Mouse (Mus musculus) intestine, postnatal 0 days (tissue): ENCODE results near the gene Olfr311. TPM values are rescaled to one million over a fixed set of nuclear protein-coding genes. Genes with fewer than 3 reads are reported as not detected.
A peak's percentile ranks its signal among the peaks of the same experiment; 100 is the strongest.

ENCODE experiments used
- ATAC-seq: fragments of 200-750 bp; cut with Nextera tagmentation; 2 replicates; pipeline ENCODE4 v1.8.0; 2017; ENCODE audit warnings: mild to moderate bottlenecking, moderate TSS enrichment, moderate library complexity
- H3K27ac ChIP-seq: fragments of 300-500 bp; sonication (generic); 2 replicates; pipeline ENCODE4 v1.5.1; 2014; ENCODE audit warnings: mild to moderate bottlenecking, low read depth, low read length, moderate library complexity
- H3K27me3 ChIP-seq: fragments of 300-500 bp; sonication (generic); replicated peaks from 2 replicates; pipeline ENCODE4 v1.6.1; 2014; ENCODE audit warnings: low read length, mixed read lengths; ENCODE audit not compliant: control insufficient read depth, insufficient read depth
- H3K36me3 ChIP-seq: fragments of 300-500 bp; sonication (generic); 2 replicates; pipeline ENCODE4 v1.6.1; 2014; ENCODE audit warnings: mild to moderate bottlenecking, moderate library complexity; ENCODE audit not compliant: control insufficient read depth, insufficient read depth
- H3K4me1 ChIP-seq: fragments of 300-500 bp; sonication (generic); replicated peaks from 2 replicates; pipeline ENCODE4 v1.6.1; 2014; ENCODE audit warnings: antibody characterized with exemption, low read length, mixed read lengths; ENCODE audit not compliant: control insufficient read depth, insufficient read depth
- H3K4me2 ChIP-seq: fragments of 300-500 bp; sonication (generic); replicated peaks from 2 replicates; pipeline ENCODE4 v1.6.1; 2014; ENCODE audit warnings: low read depth, mild to moderate bottlenecking, moderate library complexity
- H3K4me3 ChIP-seq: fragments of 300-500 bp; sonication (generic); 2 replicates; pipeline ENCODE4 v1.5.1; 2014; ENCODE audit warnings: low read depth, low read length
- H3K9ac ChIP-seq: fragments of 300-500 bp; sonication (generic); 2 replicates; pipeline ENCODE4 v1.6.1; 2014; ENCODE audit warnings: mild to moderate bottlenecking, low read depth, low read length
- H3K9me3 ChIP-seq: fragments of 300-500 bp; sonication (generic); 2 replicates; pipeline ENCODE4 v1.6.1; 2016; ENCODE audit warnings: mixed run types; ENCODE audit not compliant: control insufficient read depth
- CTCF ChIP-seq: sonication (generic); IDR thresholded peaks from 2 replicates; pipeline ENCODE4 v1.5.1; 2016; ENCODE audit warnings: low read depth, mild to moderate bottlenecking, control low read depth, antibody characterized with exemption, moderate library complexity
- WGBS: fragments of 180-500 bp; shearing (Covaris S2); extraction: QIAGEN DNeasy Blood & Tissue Kit; methylation state at CpG from one replicate; pipeline ENCODE4 v1.1.7; 2014; 5-methylcytosine and 5-hydroxymethylcytosine counted together
- polyA plus RNA-seq: library from polyadenylated mRNA; unstranded; fragments of >200 nt; fragmentation: Nextera tagmentation; extraction: Ambion mirVana; gene quantifications from 2 replicates; pipeline ENCODE4 v1.2.1, GENCODE M21; 2015

Gene Olfr311
- polyA plus RNA-seq, 1 experiment from 2014 or later, result not detected

- Histone ChIP-seq H3K4me1 (no peaks in the 10 kb centered on the region; the same call in 1 of the 2 replicates), H3K9ac (peak within 1 kb of the TSS; percentile 62), H3K9me3 (no peaks in the 10 kb centered on the region), H3K27ac (peak within 1 kb of the TSS; percentile 70), H3K36me3 (no peaks in the 10 kb centered on the region), H3K4me3 (peak within 1 kb of the TSS; percentile 71), H3K27me3 (no peaks in the 10 kb centered on the region), H3K4me2 (peak within 1 kb of the TSS; percentile 77)
- ATAC-seq, result peak; percentile 90
- 2% methylated on average over 37 of the region's 37 CpGs for WGBS
- TF ChIP-seq CTCF, result peak; percentile 41; the same call in 1 of the 2 replicates
Observed at GRCm38 (mm10) chr11:58867039-58867953, 28.2 kb downstream of the Olfr311 start, which contains the start of gene 2810021J22Rik. TSS of gene 2810021J22Rik (plus strand) at chr11:58867216.

GRCm38 (mm10) chr11:58867954-58868330, 28.9 kb downstream of the Olfr311 start:
- Histone ChIP-seq H3K36me3 (no peaks in the 10 kb centered on the region), H3K4me2 (peak overlapping the region; percentile 77), H3K9me3 (no peaks in the 10 kb centered on the region), H3K9ac (no peak overlapping the region), H3K4me3 (peak overlapping the region; percentile 71; the same call in 1 of the 2 replicates), H3K27ac (no peak overlapping the region), H3K4me1 (no peaks in the 10 kb centered on the region; the same call in 1 of the 2 replicates), H3K27me3 (no peaks in the 10 kb centered on the region)
- 65% methylated on average over 6 of the region's 6 CpGs for WGBS
- ATAC-seq, result no peak
- TF ChIP-seq CTCF, result no peak

DNA sequence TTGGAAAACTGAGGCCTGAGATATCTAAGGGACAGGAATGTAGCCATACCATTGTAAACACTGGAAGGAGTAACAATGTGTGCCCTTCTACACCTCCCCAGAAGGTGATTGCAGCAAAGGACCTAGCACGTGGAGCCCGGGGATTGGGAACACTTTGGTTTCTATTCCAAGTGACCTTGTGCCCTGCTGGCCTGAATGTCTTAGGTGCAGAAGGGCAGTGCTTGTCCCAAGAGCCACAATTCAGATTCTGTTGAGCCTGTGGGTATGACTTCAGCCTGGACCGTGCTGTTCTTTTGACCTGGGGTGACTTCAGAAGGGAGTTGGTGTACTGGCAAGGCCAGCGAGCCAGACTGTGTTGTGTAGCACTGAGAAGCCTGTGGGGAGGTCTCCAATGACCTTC, 31.9 kb downstream of the Olfr311 start:
- H3K9ac ChIP-seq, result no peak overlapping the region
- no peak for ATAC-seq
- no peaks in the 10 kb centered on the region; the same call in 1 of the 2 replicates for H3K4me1 ChIP-seq
- H3K36me3 ChIP-seq, result no peaks in the 10 kb centered on the region
- no peak for TF ChIP-seq CTCF
- H3K4me2 ChIP-seq, result no peak overlapping the region
- H3K9me3 ChIP-seq, result no peaks in the 10 kb centered on the region
- H3K27ac ChIP-seq, result no peak overlapping the region
- H3K27me3 ChIP-seq, result no peaks in the 10 kb centered on the region
- H3K4me3 ChIP-seq, result no peak overlapping the region
- WGBS, result 81% methylated on average over 4 of the region's 4 CpGs

- Histone ChIP-seq H3K36me3 (peaks cover 19% of the 10 kb centered on the region), H3K9ac (no peak overlapping the region), H3K9me3 (no peaks in the 10 kb centered on the region), H3K4me3 (no peak overlapping the region), H3K4me2 (no peak overlapping the region), H3K27ac (no peak overlapping the region), H3K4me1 (no peaks in the 10 kb centered on the region), H3K27me3 (no peaks in the 10 kb centered on the region)
- TF ChIP-seq CTCF, result no peak
- WGBS, result 77% methylated on average over 8 of the region's 8 CpGs
- ATAC-seq, result no peak
Observed at GRCm38 (mm10) chr11:58883756-58884155, 44.7 kb downstream of the Olfr311 start.

DNA sequence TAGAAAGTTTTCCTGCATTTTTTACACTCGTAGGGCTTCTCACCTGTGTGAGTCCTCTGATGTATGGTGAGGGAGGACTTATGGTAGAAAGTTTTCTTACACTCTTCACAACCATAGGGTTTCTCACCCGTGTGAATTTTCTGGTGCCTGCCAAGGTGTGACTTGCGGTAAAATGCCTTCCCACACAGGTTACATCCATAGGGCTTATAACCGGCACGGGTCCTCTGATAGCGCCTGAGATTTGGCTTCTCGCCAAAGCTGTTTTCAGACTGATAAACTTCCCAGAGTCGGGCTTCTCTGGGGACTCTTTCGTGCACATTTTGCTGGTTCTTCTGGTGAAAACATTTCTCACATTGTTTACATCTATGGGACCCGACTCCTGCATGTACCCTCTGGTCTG, 51.5 kb downstream of the Olfr311 start:
- H3K9me3 ChIP-seq, result no peaks in the 10 kb centered on the region
- H3K27ac ChIP-seq, result no peak overlapping the region
- ATAC-seq, result no peak
- no peak for TF ChIP-seq CTCF
- whole genome bisulfite sequencing, result 75% methylated on average over 10 of the region's 10 CpGs
- H3K9ac ChIP-seq, result no peak overlapping the region
- H3K4me2 ChIP-seq, result no peak overlapping the region
- H3K4me1 ChIP-seq, result no peaks in the 10 kb centered on the region
- no peak overlapping the region for H3K4me3 ChIP-seq
- H3K36me3 ChIP-seq, result peaks cover 40% of the 10 kb centered on the region
- H3K27me3 ChIP-seq, result no peaks in the 10 kb centered on the region

Other genes starting within 250 kb of the Olfr311 start
- gene Olfr324, start 244.1 kb upstream of the Olfr311 start, polyA plus RNA-seq, result not detected in 2 replicates
- gene 2210407C18Rik, start 223.2 kb upstream of the Olfr311 start, polyA plus RNA-seq, result 24.5 and 49.3 TPM in 2 replicates
- gene Olfr323, start 208.8 kb upstream of the Olfr311 start, polyA plus RNA-seq, result not detected in 2 replicates
- gene Trim58, start 198.8 kb upstream of the Olfr311 start, polyA plus RNA-seq, result not detected in 2 replicates
- gene Olfr322, start 180.5 kb upstream of the Olfr311 start, polyA plus RNA-seq, result not detected in 2 replicates
- not detected in 2 replicates for gene Olfr320, start 158.2 kb upstream of the Olfr311 start, polyA plus RNA-seq
- gene Olfr319, start 140.1 kb upstream of the Olfr311 start, polyA plus RNA-seq, result not detected in 2 replicates
- not detected in 2 replicates for gene Olfr318, start 115.2 kb upstream of the Olfr311 start, polyA plus RNA-seq
- not detected in 2 replicates for gene Olfr317, start 100.0 kb upstream of the Olfr311 start, polyA plus RNA-seq
- gene Olfr316, start 86.5 kb upstream of the Olfr311 start, polyA plus RNA-seq, result not detected in 2 replicates
- gene Olfr315, start 66.1 kb upstream of the Olfr311 start, polyA plus RNA-seq, result not detected in 2 replicates
- not detected in 2 replicates for gene Olfr314, start 56.3 kb upstream of the Olfr311 start, polyA plus RNA-seq
- 1.9 and 4.1 TPM in 2 replicates for gene Fam183b, start 37.3 kb upstream of the Olfr311 start, polyA plus RNA-seq
- gene Olfr313, start 24.3 kb upstream of the Olfr311 start, polyA plus RNA-seq, result not detected in 2 replicates
- not detected in 2 replicates for gene Olfr312, start 10.0 kb upstream of the Olfr311 start, polyA plus RNA-seq
- 1.6 and 1.9 TPM in 2 replicates for gene Gm12258, start 7.9 kb downstream of the Olfr311 start, polyA plus RNA-seq
- gene 2810021J22Rik, start 28.0 kb downstream of the Olfr311 start, polyA plus RNA-seq, result 1.9 and 2.1 TPM in 2 replicates
- gene Zfp39, start 65.0 kb downstream of the Olfr311 start, polyA plus RNA-seq, result 1.5 and 1.6 TPM in 2 replicates
- not detected in 2 replicates for gene Btnl10, start 78.7 kb downstream of the Olfr311 start, polyA plus RNA-seq
- gene Rnf187, start 99.7 kb downstream of the Olfr311 start, polyA plus RNA-seq, result 113 and 117 TPM in 2 replicates
- 6.9 and 7.8 TPM in 2 replicates for gene Hist3h2ba, start 109.7 kb downstream of the Olfr311 start, polyA plus RNA-seq
- gene Hist3h2a, start 115.4 kb downstream of the Olfr311 start, polyA plus RNA-seq, result 15.8 and 16.7 TPM in 2 replicates
- 0.08 and 0.12 TPM in 2 replicates for gene Trim17, start 115.4 kb downstream of the Olfr311 start, polyA plus RNA-seq
- gene Trim11, start 138.8 kb downstream of the Olfr311 start, polyA plus RNA-seq, result 8.9 and 9.7 TPM in 2 replicates